Mouse (Mus musculus) central nervous system, embryonic 14 days (tissue): ENCODE results near the gene Shisal2a. TPM values are rescaled to one million over a fixed set of nuclear protein-coding genes. Genes with fewer than 3 reads are reported as not detected.

Source experiments
- polyA plus RNA-seq: library from polyadenylated mRNA; depleted of rRNA; stranded (reverse); fragments of >200 nt; gene quantifications from 2 replicates; pipeline ENCODE4 v1.2.3, GENCODE M21; 2012; rRNA removed

The Shisal2a gene
- 4.2 and 5.1 TPM in 2 replicates for polyA plus RNA-seq

DNA sequence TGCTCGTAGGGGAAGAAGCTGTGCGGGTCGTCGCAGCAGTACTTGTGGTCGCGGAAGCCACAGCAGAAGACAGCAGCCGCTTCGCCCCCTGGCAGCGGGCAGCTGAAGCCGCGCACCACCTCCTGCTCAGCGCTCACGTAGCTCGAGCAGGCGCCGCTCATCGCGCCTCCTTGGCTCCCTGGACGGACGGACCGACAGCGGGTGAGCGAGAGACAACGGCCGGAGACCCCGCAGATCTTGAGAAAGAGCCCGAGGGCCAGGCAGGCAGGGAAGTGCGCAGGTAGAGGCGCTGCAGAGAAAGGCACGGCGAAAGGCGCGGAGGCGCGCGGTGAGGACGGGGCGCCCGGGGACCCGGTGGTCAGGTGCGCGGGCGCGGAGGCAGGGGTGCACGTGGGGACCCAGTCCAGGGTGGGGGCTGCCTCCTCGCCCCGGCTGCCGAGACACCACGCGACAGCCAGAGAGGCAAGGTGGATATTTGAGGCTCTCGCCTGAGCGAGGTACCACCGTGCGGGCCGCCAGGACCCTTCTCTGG, at the start of gene Shisal2a:
Shisal2a (minus strand) TSS at position 167 of the 532 bp plus-strand sequence.

DNA sequence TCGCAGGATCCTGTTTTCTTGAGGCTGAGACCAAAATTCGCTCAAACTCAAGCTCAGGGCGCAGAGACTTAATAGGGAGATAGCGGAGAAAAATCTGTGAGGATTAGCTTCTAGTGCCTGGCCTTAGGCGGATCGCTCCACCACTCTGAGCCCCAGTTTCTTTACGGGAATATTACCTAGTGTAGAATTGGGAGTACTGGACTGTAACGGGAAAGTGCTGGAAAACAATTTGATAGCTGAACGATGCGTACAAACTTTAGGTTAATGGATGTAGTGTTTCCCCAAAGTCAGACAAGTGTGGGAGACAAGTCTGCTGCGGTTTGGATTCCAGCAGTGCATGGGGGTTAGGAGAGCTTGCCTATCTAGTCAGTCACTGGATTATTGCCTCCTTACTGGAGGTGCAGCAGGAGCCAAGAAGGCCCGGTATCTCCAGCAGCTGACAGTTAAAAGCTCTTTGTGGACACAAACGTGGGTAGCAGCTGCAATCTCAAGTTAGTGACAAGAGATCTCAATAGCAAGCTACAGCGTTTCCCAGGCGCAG, 23.8 kb upstream of the Shisal2a start, which contains the start of gene Gpx7:
Gpx7 (minus strand) TSS at position 101 of the 541 bp plus-strand sequence.

GRCm38 (mm10) chr4:108327730-108328484, 55.2 kb downstream of the Shisal2a start, which contains the start of gene Coa7:
TSS of gene Coa7 (plus strand) at chr4:108328140.

Other genes starting within 250 kb of the Shisal2a start
- 138 and 149 TPM in 2 replicates for gene Scp2, start 238.4 kb downstream of the Shisal2a start, polyA plus RNA-seq
- gene Echdc2, start 217.9 kb downstream of the Shisal2a start, polyA plus RNA-seq: 27.1 and 35.4 TPM in 2 replicates
- gene Zyg11a, start 165.3 kb downstream of the Shisal2a start, polyA plus RNA-seq: 0.11 and 0.14 TPM in 2 replicates
- gene Zyg11b, start 82.3 kb downstream of the Shisal2a start, polyA plus RNA-seq: 35.3 and 39.0 TPM in 2 replicates
- gene Coa7, start 55.2 kb downstream of the Shisal2a start, polyA plus RNA-seq: 17.9 and 24.4 TPM in 2 replicates
- 24.2 and 38.1 TPM in 2 replicates for gene Gpx7, start 23.6 kb upstream of the Shisal2a start, polyA plus RNA-seq
- 143 and 154 TPM in 2 replicates for gene Tut4, start 76.1 kb upstream of the Shisal2a start, polyA plus RNA-seq
- gene Prpf38a, start 196.0 kb upstream of the Shisal2a start, polyA plus RNA-seq: 53.9 and 61.6 TPM in 2 replicates
- gene Orc1, start 196.1 kb upstream of the Shisal2a start, polyA plus RNA-seq: 2.7 and 2.9 TPM in 2 replicates
- gene Cc2d1b, start 236.6 kb upstream of the Shisal2a start, polyA plus RNA-seq: 54.4 and 55.6 TPM in 2 replicates